Comparison of ENCODE assay signal across 20 mouse cellular contexts in the genomic region with DNA sequence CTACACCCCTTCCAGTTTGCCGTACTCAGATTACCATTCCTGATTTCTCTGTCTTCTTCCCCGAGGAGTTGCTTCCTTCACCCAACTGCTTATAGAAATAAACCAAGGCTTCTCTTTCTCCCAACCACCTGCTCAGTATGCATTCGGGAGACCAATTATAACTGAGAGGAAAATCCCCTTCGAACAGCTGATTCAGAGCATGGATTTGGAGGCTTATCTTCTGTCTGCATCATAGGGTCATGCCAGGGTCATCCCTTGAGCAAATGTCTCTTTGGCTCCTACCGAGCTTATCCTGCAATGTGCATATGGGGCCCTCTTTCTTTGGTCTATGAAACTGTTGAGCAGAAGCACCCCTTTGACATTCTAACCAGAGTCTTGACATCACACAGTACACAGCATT.
"Had no signal": no experiment of that assay in that cellular context is flagged by ENCODE, and none has a peak within 500 bp of the region (broad histone marks: within the 10 kb centered on the region; RNA-seq: fewer than 3 reads in every experiment).

No protein-coding gene starts in this region.

- H3K4me1 ChIP-seq: intestine, embryonic 15.5 days; kidney, embryonic 15.5 days had no signal

- H3K9ac ChIP-seq: intestine, embryonic 15.5 days; kidney, embryonic 15.5 days; limb, embryonic 12.5 days; liver, embryonic 14.5 days; liver, postnatal 0 days; lung, embryonic 14.5 days; stomach, embryonic 15.5 days had no signal

- H3K4me3 ChIP-seq: intestine, embryonic 15.5 days; kidney, embryonic 15.5 days; limb, embryonic 12.5 days; stomach, embryonic 15.5 days had no signal

- H3K27me3 ChIP-seq: intestine, embryonic 15.5 days; kidney, embryonic 15.5 days; limb, embryonic 12.5 days; stomach, embryonic 15.5 days had no signal

- ATAC-seq: intestine, embryonic 15.5 days; liver, postnatal 0 days; lung, postnatal 0 days had no signal

- DNase-seq: kidney, adult 11 months; kidney, adult 8-10 months; kidney, postnatal 10 days; kidney, postnatal 4 days; liver, postnatal 0 days; lung, embryonic 14.5 days; midbrain, embryonic 14.5 days; right cerebral cortex, adult 18-20 months; right cerebral cortex, postnatal 14 days; spleen, adult 18-20 months; thymus, adult 18-20 months; thymus, postnatal 36 days had no signal

- H3K27ac ChIP-seq: intestine, embryonic 15.5 days; kidney, embryonic 15.5 days; limb, embryonic 12.5 days; liver, embryonic 14.5 days; macrophage; stomach, embryonic 15.5 days had no signal

- H3K4me2 ChIP-seq: intestine, embryonic 15.5 days; kidney, embryonic 15.5 days; limb, embryonic 12.5 days; liver, embryonic 11.5 days; lung, embryonic 14.5 days; stomach, embryonic 15.5 days had no signal

- H3K9me3 ChIP-seq: intestine, embryonic 15.5 days; kidney, embryonic 15.5 days; limb, embryonic 12.5 days; stomach, embryonic 15.5 days had no signal

- H3K36me3 ChIP-seq: intestine, embryonic 15.5 days; kidney, embryonic 15.5 days; limb, embryonic 12.5 days; stomach, embryonic 15.5 days had no signal
